Mouse (Mus musculus): ENCODE results near the gene Gm10722. TPM values are rescaled to one million over a fixed set of nuclear protein-coding genes. Genes with fewer than 3 reads are reported as not detected.
"Not testable (repeated sequence)": the region's sequence is repeated elsewhere in the genome, so short reads cannot be mapped to it uniquely, and the experiment has no call there.

The Gm10722 gene
- total RNA-seq, 2 experiments from 2014 or later, result not detected

GRCm38 (mm10) chr9:3023312-3023984 is 22.7 kb downstream of the Gm10722 start, which contains the start of gene Gm10718:
Gm10718 (plus strand) TSS chr9:3023547.
- not testable (repeated sequence) for H3K27ac ChIP-seq, H3K4me3 ChIP-seq
- DNase-seq (ENCODE audit: low spot score in 2 of 2), result peak; percentile 64 to 70

- H3K27ac ChIP-seq, H3K4me3 ChIP-seq: not testable (repeated sequence)
- DNase-seq (ENCODE audit: low spot score in 2 of 2), result peak; percentile 99 to 100
Measured at GRCm38 (mm10) chr9:3023985-3024648, 23.4 kb downstream of the Gm10722 start.

GRCm38 (mm10) chr9:3024912-3025467 is 24.3 kb downstream of the Gm10722 start, which contains the start of gene Gm10717:
Gm10717 (plus strand) TSS chr9:3025417.
- not testable (repeated sequence) for H3K4me3 ChIP-seq, H3K27ac ChIP-seq
- peak; percentile 72 to 78 for DNase-seq (ENCODE audit: low spot score in 2 of 2)

GRCm38 (mm10) chr9:3025653-3026052 is 24.9 kb downstream of the Gm10722 start:
- H3K4me3 ChIP-seq, H3K27ac ChIP-seq: not testable (repeated sequence)
- DNase-seq (ENCODE audit: low spot score in 2 of 2), result peak; percentile 77 to 85

GRCm38 (mm10) chr9:3026136-3026535 is 25.4 kb downstream of the Gm10722 start:
- not testable (repeated sequence) for DNase-seq (ENCODE audit: low spot score in 2 of 2); H3K4me3 ChIP-seq; H3K27ac ChIP-seq

- H3K27ac ChIP-seq; DNase-seq (ENCODE audit: low spot score in 2 of 2); H3K4me3 ChIP-seq: not testable (repeated sequence)
Measured at GRCm38 (mm10) chr9:3026741-3027140, 26.0 kb downstream of the Gm10722 start.

- not testable (repeated sequence) for H3K27ac ChIP-seq; DNase-seq (ENCODE audit: low spot score in 2 of 2); H3K4me3 ChIP-seq
Measured at GRCm38 (mm10) chr9:3027200-3027599, 26.5 kb downstream of the Gm10722 start.

- peak; percentile 58 to 70 for DNase-seq (ENCODE audit: low spot score in 2 of 2)
- not testable (repeated sequence) for H3K27ac ChIP-seq, H3K4me3 ChIP-seq
Measured at GRCm38 (mm10) chr9:3029276-3030000, 28.7 kb downstream of the Gm10722 start.

- H3K4me3 ChIP-seq; DNase-seq (ENCODE audit: low spot score in 2 of 2); H3K27ac ChIP-seq: not testable (repeated sequence)
Measured at GRCm38 (mm10) chr9:3030677-3031318, 30.1 kb downstream of the Gm10722 start.

GRCm38 (mm10) chr9:3034299-3034698 is 33.6 kb downstream of the Gm10722 start, which contains the start of gene Gm17535:
Gm17535 (plus strand) TSS chr9:3034599.
- not testable (repeated sequence) for H3K4me3 ChIP-seq; H3K27ac ChIP-seq; DNase-seq (ENCODE audit: low spot score in 2 of 2)

- not testable (repeated sequence) for H3K4me3 ChIP-seq; DNase-seq (ENCODE audit: low spot score in 2 of 2); H3K27ac ChIP-seq
Measured at GRCm38 (mm10) chr9:3036577-3036976, 35.9 kb downstream of the Gm10722 start, which contains the start of gene Gm10715. Gm10715 (plus strand) TSS chr9:3036877.

- not testable (repeated sequence) for DNase-seq (ENCODE audit: low spot score in 2 of 2); H3K27ac ChIP-seq; H3K4me3 ChIP-seq
Measured at GRCm38 (mm10) chr9:3038161-3038560, 37.4 kb downstream of the Gm10722 start.

Small RNAs within 50 kb of the gene (microRNA-seq; reads per million reads assigned to microRNA genes)
- 0 reads per million in 2 experiments for gene Mir101c

Other genes with a start within 250 kb of the Gm10722 start
- not detected for gene Gm11168, start 2.4 kb downstream of the Gm10722 start, total RNA-seq (2021)
- gene Gm10721, start 12.2 kb downstream of the Gm10722 start, total RNA-seq (2021), result under 1 TPM in 1 of 2 experiments, not detected in 1; 0.56 TPM
- not detected for gene Gm10720, start 14.7 kb downstream of the Gm10722 start, total RNA-seq (2021)
- gene Gm10719, start 16.5 kb downstream of the Gm10722 start, total RNA-seq (2021), result under 1 TPM in 1 of 2 experiments, not detected in 1; 0.95 TPM
- gene Gm10718, start 22.6 kb downstream of the Gm10722 start, total RNA-seq (2021), result 1 to 10 TPM in 1 of 2 experiments, not detected in 1; 1.2 TPM
- gene Gm10717, start 24.5 kb downstream of the Gm10722 start, total RNA-seq (2021), result not detected
- not detected for gene Gm17535, start 33.7 kb downstream of the Gm10722 start, total RNA-seq (2021)
- not detected for gene Gm10715, start 36.0 kb downstream of the Gm10722 start, total RNA-seq (2021)

Measured in layer of hippocampus, adult 2 months (tissue).